Mouse (Mus musculus): ENCODE results near the gene Ssu2. TPM values are rescaled to one million over a fixed set of nuclear protein-coding genes. Genes with fewer than 3 reads are reported as not detected.

Gene Ssu2
- not detected for total RNA-seq (2023)

GRCm38 (mm10) chr6:112387947-112388346 lies at the start of gene Ssu2:
Ssu2 (minus strand) TSS chr6:112388023.

Other genes starting within 250 kb of the Ssu2 start
- not detected for gene Lmcd1, start 114.3 kb downstream of the Ssu2 start, total RNA-seq (2023)
- gene Cav3, start 71.5 kb upstream of the Ssu2 start, total RNA-seq (2023): not detected
- not detected for gene Oxtr, start 101.9 kb upstream of the Ssu2 start, total RNA-seq (2023)